Mouse (Mus musculus) testis, adult 2 months (tissue): ENCODE measurements around the gene Clstn1.

Experiments used
- CTCF ChIP-seq: fragments of 200-500 bp; IDR thresholded peaks from 2 replicates; pipeline ENCODE4 v1.5.1; 2012; ENCODE audit warnings: low read depth, mild to moderate bottlenecking, inconsistent platforms, low read length, moderate library complexity; ENCODE audit not compliant: control insufficient read depth, insufficient read depth, insufficient replicate concordance
- POLR2A ChIP-seq: fragments of 200-500 bp; IDR thresholded peaks from 2 replicates; pipeline ENCODE4 v1.6.1; 2012; ENCODE audit warnings: low read depth, mild to moderate bottlenecking, inconsistent platforms, low read length, moderate library complexity; ENCODE audit not compliant: control insufficient read depth

GRCm38 (mm10) chr4:149541935-149542334 is 44.3 kb upstream of the Clstn1 start:
- no peak for TF ChIP-seq CTCF
- no peak for TF ChIP-seq POLR2A
